Mouse (Mus musculus) embryonic stem cell, embryonic (primary cell): Measurements from ENCODE around the gene Rab26.

ENCODE experiments used
- CTCF ChIA-PET, 4 experiments: fragments of 300-600 bp in 2 of 4; fragments of 350-600 bp in 2 of 4; sonication (Branson Sonifier 250); formaldehyde crosslinking; loops; one replicate each; lab custom pipeline; 2022; ENCODE audit warnings: inconsistent platforms in 2 of 4; lab: Charles Lee
- POLR2A ChIA-PET, 4 experiments: fragments of 300-600 bp in 2 of 4; fragments of 350-600 bp in 2 of 4; sonication (Branson Sonifier 250); formaldehyde crosslinking; loops; one replicate each; lab custom pipeline; 2022; ENCODE audit warnings: antibody characterized with exemption in 4 of 4, inconsistent platforms in 1 of 4; lab: Charles Lee

The Rab26 gene

GRCm38 (mm10) chr17:24533099-24533992 is 664 bp downstream of the Rab26 start:
- ChIA-PET POLR2A (interaction anchor here in 3 of 4 experiments (0.6 to 13.1 kb wide), 18 partner anchors 8 to 203 kb away, joined by 3 to 396 read pairs (median 4); partner anchors contain the start of genes Mlst8 (in 2 of the 3), Pkd1 (in 2 of the 3), Zfp598 (in 2 of the 3) and Bricd5 (in 1 of the 3)), CTCF (interaction anchor here in 1 of 4 experiments (0.8 kb wide), 1 partner anchor 134 kb away, joined by 3 read pairs; no protein-coding TSS in a partner anchor)

- CTCF ChIA-PET = interaction anchor here in 3 of 4 experiments (0.6 to 2.7 kb wide), 6 partner anchors 17 to 135 kb away, joined by 3 to 7 read pairs (median 3); partner anchors contain the start of gene Pkd1 (in 1 of the 3)
- POLR2A ChIA-PET = interaction anchor here in 3 of 4 experiments (0.5 to 13.1 kb wide), 19 partner anchors 10 to 563 kb away, joined by 3 to 396 read pairs (median 4); partner anchors contain the start of genes Mlst8 (in 2 of the 3), Pkd1 (in 2 of the 3), Zfp598 (in 2 of the 3) and Bricd5 (in 1 of the 3)
Measured at GRCm38 (mm10) chr17:24532045-24532444, 2.0 kb downstream of the Rab26 start.

DNA sequence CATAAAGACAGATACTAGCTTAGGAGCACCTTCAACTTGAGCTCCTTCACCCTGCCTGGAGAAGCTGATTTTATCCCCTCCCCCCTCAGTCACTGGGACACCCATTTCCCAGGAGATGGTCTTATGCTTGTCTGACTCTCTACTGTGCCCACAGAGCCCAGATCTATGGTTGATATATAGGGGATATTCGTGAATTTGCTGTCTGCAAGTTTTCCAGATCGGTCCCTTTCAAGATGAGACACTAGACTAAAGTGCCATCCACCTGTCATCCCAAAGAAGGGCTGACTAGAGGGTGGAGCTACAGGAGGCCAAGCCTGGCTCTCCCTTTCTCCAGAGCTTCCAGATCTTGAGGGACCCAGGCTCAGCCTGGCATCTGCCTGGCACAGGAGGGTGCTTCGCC is 2.9 kb downstream of the Rab26 start:
- ChIA-PET CTCF (interaction anchor here (0.6 to 2.7 kb wide), 10 partner anchors 18 to 156 kb away, joined by 3 to 7 read pairs (median 3); partner anchors contain the start of gene Pkd1 (in 2 of the 4)), POLR2A (interaction anchor here (0.9 to 13.1 kb wide), 28 partner anchors 8 to 192 kb away, joined by 3 to 396 read pairs (median 8); partner anchors contain the start of genes Pkd1 (in 3 of the 4), Rnf151 (in 2 of the 4), Rps2 (in 2 of the 4) and Zfp598 (in 2 of the 4))

DNA sequence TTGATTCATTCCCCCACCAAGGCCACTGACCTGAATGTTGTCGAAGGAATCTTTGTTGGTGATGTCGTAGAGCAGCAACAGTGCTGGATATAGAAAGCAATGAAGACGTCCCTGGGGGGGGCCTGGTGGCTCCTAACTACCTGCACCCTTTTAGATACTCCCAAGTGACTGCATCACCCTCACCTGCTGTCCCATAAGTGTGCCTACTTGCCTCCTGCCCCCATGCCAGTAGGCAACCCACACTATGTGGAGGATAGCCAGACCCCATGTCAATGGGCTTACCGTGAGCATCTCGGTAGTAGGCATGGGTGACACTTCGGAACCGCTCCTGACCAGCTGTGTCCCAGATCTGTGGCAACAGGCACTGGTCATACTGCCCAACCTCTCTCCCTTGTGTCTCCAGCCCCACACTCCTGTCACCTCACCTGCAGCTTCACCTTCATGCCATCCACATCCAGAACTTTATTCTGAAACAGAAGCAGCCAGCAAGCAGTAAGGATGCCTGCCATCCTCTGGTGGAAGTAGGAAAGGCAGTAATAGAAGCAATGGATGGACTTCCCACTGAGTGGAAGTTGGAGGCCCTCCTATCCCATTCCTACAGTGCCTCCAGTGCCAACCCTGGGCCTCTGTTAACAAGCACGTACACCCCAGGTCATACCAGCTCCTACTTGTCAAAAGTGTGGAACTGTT is 3.5 kb downstream of the Rab26 start:
- POLR2A ChIA-PET = interaction anchor here (0.7 to 13.1 kb wide), 42 partner anchors 9 to 321 kb away, joined by 3 to 396 read pairs (median 5); partner anchors contain the start of genes Pkd1 (in 3 of the 4), Mlst8 (in 2 of the 4), Rnf151 (in 2 of the 4) and Rps2 (in 2 of the 4)

DNA sequence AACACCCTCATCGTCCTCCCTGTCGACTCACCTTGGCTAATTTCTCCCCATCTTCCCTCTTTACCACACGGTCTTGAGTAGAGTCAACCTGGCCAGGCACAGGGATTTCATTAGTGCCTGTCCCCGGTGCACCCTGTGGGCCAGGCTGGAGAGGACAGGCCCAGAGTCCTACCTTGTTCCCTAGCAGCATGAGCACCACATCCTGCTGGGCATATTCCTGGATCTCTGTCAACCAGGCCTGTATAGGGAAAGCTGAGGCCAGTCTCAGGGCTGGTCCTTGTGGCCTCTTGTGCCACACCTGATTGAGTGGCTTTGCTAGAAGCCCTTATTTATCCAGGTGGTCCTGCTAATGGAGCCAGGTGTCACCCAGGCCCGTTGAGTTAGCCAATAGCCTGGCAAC is 4.1 kb downstream of the Rab26 start:
- CTCF ChIA-PET = interaction anchor here in 3 of 4 experiments (1.0 to 2.7 kb wide), 5 partner anchors 10 to 146 kb away, joined by 3 to 7 read pairs (median 4); partner anchors contain the start of gene Pkd1 (in 2 of the 3)
- POLR2A ChIA-PET = interaction anchor here (0.6 to 13.1 kb wide), 46 partner anchors 8 to 485 kb away, joined by 3 to 396 read pairs (median 5); partner anchors contain the start of genes Pkd1 (in 3 of the 4), Mlst8 (in 2 of the 4), Rnf151 (in 2 of the 4) and Rnps1 (in 2 of the 4)

More for the DNA sequence above, 3.5 kb downstream of the Rab26 start:
- CTCF ChIA-PET = interaction anchor here (0.6 to 2.7 kb wide), 10 partner anchors 9 to 156 kb away, joined by 3 to 7 read pairs (median 4); partner anchors contain the start of gene Pkd1 (in 2 of the 4)

DNA sequence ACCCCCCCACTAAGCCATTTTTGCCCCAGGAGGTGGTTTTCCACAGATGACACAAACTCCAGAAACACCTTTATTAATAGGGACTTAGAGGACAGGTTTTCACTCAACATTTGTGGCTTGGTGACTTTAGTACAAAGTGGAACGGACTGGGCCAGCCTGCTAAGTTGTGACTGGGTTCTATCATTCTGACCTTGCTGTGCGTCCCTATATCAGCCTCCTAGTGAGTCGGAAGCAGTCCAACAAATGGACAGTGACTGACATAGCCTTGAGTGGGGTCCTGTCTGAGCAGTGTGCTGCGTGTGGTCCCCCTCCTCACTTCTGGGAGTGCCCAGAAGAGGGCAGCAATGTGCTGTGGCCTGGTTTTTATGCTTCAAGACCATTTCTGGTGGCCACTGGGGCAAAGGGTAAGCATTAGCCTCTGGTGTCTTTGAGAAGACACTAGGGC is 5.0 kb downstream of the Rab26 start:
- ChIA-PET POLR2A (interaction anchor here (0.6 to 13.1 kb wide), 65 partner anchors 10 to 1097 kb away, joined by 3 to 396 read pairs (median 12); partner anchors contain the start of genes Pkd1 (in 3 of the 4), Bricd5 (in 2 of the 4), E4f1 (in 2 of the 4) and Mlst8 (in 2 of the 4)), CTCF (interaction anchor here in 2 of 4 experiments (1.7 to 3.0 kb wide), 2 partner anchors 10 to 100 kb away, joined by 7 to 14 read pairs; no protein-coding TSS in a partner anchor)

DNA sequence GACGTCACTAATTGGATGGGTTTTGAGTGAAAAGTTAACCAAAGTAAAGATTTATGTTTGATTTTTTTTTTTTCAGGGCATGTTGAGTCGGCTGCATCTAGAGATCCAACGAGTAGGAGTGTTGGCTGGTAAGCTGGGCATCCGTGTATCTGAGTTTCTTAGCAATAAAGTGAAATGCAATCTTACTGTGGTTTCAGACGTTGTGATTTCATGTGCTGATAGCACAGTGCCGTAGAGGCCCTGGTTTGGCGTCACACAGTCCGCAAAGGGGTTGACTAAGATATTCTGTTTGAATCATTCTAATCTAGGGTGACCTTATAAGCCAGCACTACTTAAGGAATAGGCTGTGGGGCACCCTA is 5.5 kb downstream of the Rab26 start:
- ChIA-PET CTCF (interaction anchor here (0.6 to 3.0 kb wide), 11 partner anchors 11 to 197 kb away, joined by 3 to 32 read pairs (median 5); partner anchors contain the start of genes Mlst8 (in 3 of the 4) and Pkd1 (in 1 of the 4)), POLR2A (interaction anchor here (0.6 to 13.1 kb wide), 149 partner anchors 8 to 1304 kb away, joined by 3 to 396 read pairs (median 10); partner anchors contain the start of genes Abca3 (in 4 of the 4), E4f1 (in 3 of the 4), Mlst8 (in 3 of the 4) and Pgp (in 3 of the 4))

DNA sequence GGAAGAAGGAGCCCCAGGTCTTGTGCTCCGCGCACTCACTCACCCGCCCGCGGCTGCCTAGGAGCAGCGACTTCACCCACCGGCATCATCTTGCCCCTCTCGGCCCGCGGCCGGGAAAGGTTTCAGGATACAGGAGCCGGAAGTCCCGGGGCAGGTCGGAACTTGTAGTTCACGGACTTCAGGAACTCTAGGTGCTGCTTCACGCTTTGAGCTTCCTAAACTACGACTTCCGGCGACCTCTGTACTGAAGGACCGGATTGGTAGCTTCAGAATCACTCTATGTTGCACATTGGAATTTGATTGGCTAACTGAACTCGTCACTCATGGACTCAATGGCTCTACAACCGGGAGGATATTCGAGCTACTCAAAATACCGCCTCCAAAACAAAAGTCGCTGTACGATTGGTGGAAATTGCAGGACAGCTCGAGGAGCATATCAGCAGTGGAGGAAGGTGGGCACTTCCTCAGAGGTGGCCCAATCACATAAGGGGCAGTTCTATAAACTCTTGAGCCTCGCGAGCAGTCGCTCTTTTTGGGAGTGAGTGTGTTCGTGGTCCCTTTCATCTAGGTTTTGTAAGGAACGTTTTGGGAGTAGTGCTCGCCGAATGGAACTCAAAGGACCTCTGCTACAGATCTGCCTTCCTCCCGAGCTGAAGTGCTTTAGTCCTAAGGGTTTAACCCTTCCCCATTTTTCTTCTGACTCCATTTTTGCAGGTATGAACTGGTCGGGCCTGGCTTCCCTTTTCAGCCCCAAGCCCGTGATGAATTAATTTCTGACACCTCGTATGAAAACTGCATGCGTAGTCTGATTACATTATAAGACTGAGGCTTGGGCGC is 6.1 kb downstream of the Rab26 start, which contains the start of gene Traf7:
Gene Traf7, minus strand, starts transcription at position 216 of the 837 bp plus-strand sequence.
- CTCF ChIA-PET = interaction anchor here (0.5 to 3.0 kb wide), 27 partner anchors 10 to 197 kb away, joined by 3 to 32 read pairs (median 4); partner anchors contain the start of genes Mlst8 (in 4 of the 4), Pkd1 (in 1 of the 4) and Rnps1 (in 1 of the 4)
- POLR2A ChIA-PET = interaction anchor here (0.5 to 13.1 kb wide), 337 partner anchors 8 to 1540 kb away, joined by 3 to 396 read pairs (median 5); partner anchors contain the start of genes Abca3 (in 4 of the 4), Mlst8 (in 4 of the 4), Bricd5 (in 3 of the 4) and Ccnf (in 3 of the 4)

DNA sequence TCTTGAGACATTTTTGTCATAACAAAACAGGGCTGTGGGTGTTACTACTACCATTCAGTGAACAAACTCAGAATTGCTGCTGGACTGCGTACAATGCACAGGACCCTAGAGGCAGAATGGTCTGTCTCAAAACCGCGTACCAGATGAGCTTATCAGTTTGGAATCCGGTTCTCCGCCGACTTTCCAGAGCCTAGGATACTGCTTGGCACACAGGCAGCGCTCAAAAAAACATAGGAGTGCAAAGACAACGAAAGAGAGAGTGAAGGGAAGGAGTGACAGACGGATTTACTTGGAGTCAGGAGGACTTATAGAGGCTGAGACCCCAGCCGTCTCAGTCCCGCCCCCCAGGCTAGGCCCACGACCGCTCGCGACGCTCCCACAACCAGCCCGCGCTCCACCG is 6.7 kb downstream of the Rab26 start:
- ChIA-PET POLR2A (interaction anchor here (0.5 to 13.1 kb wide), 330 partner anchors 8 to 1541 kb away, joined by 3 to 396 read pairs (median 6); partner anchors contain the start of genes Abca3 (in 4 of the 4), Mlst8 (in 4 of the 4), Bricd5 (in 3 of the 4) and Ccnf (in 3 of the 4)), CTCF (interaction anchor here (0.5 to 3.0 kb wide), 25 partner anchors 11 to 363 kb away, joined by 3 to 32 read pairs (median 4); partner anchors contain the start of genes Mlst8 (in 4 of the 4), Pkd1 (in 1 of the 4) and Rnps1 (in 1 of the 4))

GRCm38 (mm10) chr17:24524734-24525133 is 9.3 kb downstream of the Rab26 start:
- ChIA-PET CTCF (interaction anchor here in 3 of 4 experiments (0.9 to 1.6 kb wide), 3 partner anchors 46 to 104 kb away, joined by 4 to 5 read pairs (median 4); partner anchors contain the start of gene Mlst8 (in 2 of the 3)), POLR2A (interaction anchor here (0.5 to 13.1 kb wide), 23 partner anchors 11 to 192 kb away, joined by 3 to 396 read pairs (median 6); partner anchors contain the start of genes Mlst8 (in 2 of the 4), Pkd1 (in 2 of the 4), Zfp598 (in 2 of the 4) and Bricd5 (in 1 of the 4))

- ChIA-PET POLR2A (interaction anchor here in 2 of 4 experiments (1.3 to 13.1 kb wide), 3 partner anchors 11 to 42 kb away, joined by 3 to 356 read pairs (median 6); partner anchors contain the start of gene Mlst8 (in 2 of the 2)), CTCF (no interaction called here)
Measured at GRCm38 (mm10) chr17:24520450-24520849, 13.6 kb downstream of the Rab26 start.

GRCm38 (mm10) chr17:24514270-24515257 is 19.4 kb downstream of the Rab26 start:
- ChIA-PET CTCF (interaction anchor here (0.5 to 3.7 kb wide), 20 partner anchors 8 to 215 kb away, joined by 3 to 20 read pairs (median 4); partner anchors contain the start of genes Mlst8 (in 3 of the 4), Traf7 (in 2 of the 4), E4f1 (in 1 of the 4) and Pgp (in 1 of the 4)), POLR2A (interaction anchor here (0.6 to 16.1 kb wide), 22 partner anchors 9 to 100 kb away, joined by 3 to 356 read pairs (median 5); partner anchors contain the start of genes Mlst8 (in 3 of the 4), Traf7 (in 3 of the 4), Rnps1 (in 2 of the 4) and Pkd1 (in 1 of the 4))

GRCm38 (mm10) chr17:24513609-24514008 is 20.4 kb downstream of the Rab26 start:
- CTCF ChIA-PET = interaction anchor here (0.5 to 3.7 kb wide), 25 partner anchors 9 to 659 kb away, joined by 3 to 20 read pairs (median 4); partner anchors contain the start of genes Mlst8 (in 2 of the 4), Traf7 (in 2 of the 4), E4f1 (in 1 of the 4) and Pgp (in 1 of the 4)
- POLR2A ChIA-PET = interaction anchor here in 3 of 4 experiments (0.9 to 16.1 kb wide), 18 partner anchors 9 to 116 kb away, joined by 3 to 356 read pairs (median 6); partner anchors contain the start of genes Traf7 (in 3 of the 3), Mlst8 (in 2 of the 3), Pkd1 (in 1 of the 3) and Rnps1 (in 1 of the 3)
